Mouse (Mus musculus) left cerebral cortex, postnatal 10 days (tissue): ENCODE results near the gene Pask. TPM values are rescaled to one million over a fixed set of nuclear protein-coding genes. Genes with fewer than 3 reads are reported as not detected.

Experiments
- DNase-seq, 2 experiments: peaks; one replicate each; pipeline ENCODE4 v3.0.0; 2021 to 2022; ENCODE audit warnings: low spot score in 2 of 2, mixed read lengths in 1 of 2; ENCODE audit errors: extremely low spot score in 1 of 2
- intact Hi-C: fragments of 180-260 bp; cut with DNase I; formaldehyde crosslinking; loops from one replicate; pipeline ENCODE4 v1.15.1; 2025
- microRNA-seq: library from miRNA; unstranded; fragments of <30 nt; microRNA quantifications from one replicate; pipeline ENCODE4 v1.2.0, GENCODE M21; 2022
- total RNA-seq, 2 experiments: library from RNA; stranded (reverse); gene quantifications; 2 replicates each; pipeline ENCODE4 v1.2.3; 2021

Pask gene
- total RNA-seq, 2 experiments from 2014 or later, result 6.3 to 7.9 TPM

DNA sequence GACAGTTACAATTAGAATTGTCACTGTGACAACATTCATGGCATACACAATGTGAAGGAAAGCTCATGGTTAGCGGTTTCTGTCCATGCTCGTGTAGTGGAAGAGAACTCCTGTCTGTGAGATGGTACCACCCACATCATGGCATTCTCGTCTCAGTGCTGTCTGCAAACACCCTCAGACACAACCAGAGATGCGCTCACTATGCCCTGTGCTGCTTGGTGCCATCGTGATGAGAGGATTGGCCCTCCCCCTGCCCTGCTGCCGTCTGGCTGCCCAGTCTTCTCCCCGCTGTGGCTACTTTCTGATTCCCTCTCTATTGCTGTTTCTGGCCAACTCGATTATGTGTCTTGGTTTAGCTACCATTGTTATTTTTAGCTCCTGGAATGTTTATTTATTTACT, 51.3 kb downstream of the Pask start:
- DNase-seq, result no peak
- intact Hi-C loops, result no loop called here

DNA sequence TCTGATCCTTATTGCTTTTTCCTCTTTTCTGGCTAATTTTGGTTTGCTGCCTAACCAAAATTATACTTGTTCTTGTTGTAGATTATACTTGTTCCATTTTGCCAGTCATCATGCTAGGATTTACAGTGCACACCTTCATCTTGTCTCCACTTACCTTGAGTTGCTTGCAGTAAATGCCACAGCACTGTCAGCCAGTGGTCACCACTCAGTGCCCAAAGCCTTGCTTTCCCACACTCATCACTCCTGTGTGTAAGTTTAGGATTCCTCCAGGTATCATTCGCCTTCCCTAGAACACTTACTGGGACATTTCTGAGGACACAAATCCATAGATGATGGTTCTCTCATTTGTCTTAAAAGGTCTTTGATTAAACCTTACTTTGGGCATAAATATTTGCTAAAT, 51.7 kb downstream of the Pask start:
- no peak for DNase-seq
- intact Hi-C loops, result no loop called here

DNA sequence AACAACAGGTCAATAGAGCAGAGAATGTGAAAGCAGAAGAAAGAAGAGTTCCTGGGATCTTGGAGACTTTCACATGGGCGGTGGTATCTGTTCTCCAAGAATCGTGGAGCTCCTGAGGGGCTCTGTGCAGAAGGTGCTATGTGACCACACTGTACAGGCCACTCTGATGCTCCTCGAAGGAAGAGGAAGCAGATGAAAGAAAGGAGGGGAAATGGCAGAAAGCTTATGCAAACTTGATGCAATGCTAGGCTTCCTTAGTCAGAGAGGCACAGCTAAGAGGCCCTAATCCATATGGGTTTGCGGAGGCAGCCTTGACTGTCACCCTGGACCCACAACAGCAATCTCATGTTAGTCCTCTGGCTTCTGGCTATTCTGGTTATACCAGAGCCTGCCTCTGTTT, 52.3 kb downstream of the Pask start:
- no peak for DNase-seq
- intact Hi-C loops, result no loop called here

DNA sequence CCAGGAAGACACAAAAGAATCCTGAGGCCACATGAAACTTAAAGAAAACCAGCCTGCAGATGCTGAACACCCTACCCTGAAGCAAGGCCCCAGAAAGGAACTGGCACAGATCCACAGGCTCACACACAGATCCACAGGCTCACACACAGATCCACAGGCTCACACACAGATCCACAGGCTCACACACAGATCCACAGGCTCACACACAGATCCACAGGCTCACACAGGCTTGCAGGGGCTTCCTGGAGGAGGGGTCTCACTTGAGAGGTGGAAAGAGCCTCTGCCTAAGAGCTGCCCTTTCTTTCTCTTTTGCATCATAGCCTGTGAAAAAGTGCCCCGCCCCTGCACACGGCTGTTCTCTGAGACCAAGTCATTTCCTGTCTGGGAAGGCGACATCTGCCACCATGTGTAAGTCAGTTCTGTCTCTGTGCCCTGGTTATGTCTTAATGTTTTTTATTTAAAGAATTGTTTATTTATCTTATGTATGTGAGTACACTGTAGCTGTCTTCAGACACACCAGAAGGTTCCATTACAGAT, 53.5 kb downstream of the Pask start:
- intact Hi-C loops, result no loop called here
- DNase-seq, result no peak

DNA sequence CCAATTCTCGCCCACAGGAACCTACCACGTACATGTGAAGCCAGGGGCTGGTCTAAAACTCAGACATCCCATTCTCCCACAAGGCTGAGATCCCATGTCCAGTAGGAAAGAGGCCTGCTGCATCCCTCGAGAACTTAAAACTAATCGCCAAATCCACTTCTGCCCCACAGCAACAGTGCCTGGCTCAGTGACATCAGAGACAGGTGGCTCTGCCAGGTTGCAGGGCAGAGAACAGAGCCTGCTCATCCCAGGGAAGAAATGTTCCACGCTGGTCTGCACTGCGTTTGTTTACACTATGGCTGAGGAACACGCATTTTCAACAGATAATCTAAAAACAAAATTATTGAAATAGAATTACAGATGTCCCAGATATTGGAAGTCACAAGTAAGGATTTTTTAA, 66.2 kb downstream of the Pask start:
- DNase-seq, result no peak
- intact Hi-C loops, result no loop called here

DNA sequence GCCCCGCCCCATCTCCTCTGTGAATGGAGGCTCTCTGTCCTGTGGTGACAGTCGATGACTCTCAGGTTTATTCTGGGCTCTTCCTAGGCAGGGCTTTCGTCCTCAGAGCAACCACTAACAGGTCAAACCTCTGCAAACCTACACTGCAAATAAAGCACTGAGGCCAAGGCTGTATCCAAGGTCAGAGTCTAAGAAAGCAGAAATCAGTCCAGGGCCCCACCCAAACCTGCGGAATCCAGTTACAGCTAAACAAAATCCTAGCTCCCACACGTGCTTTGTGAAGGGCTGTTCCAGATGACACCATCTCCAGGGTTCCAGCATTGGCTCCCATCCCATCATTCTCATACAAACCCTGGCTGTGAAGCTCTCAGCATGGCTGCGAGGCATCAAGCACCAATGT, 67.7 kb downstream of the Pask start:
- DNase-seq, result no peak
- intact Hi-C loops, result no loop called here

DNA sequence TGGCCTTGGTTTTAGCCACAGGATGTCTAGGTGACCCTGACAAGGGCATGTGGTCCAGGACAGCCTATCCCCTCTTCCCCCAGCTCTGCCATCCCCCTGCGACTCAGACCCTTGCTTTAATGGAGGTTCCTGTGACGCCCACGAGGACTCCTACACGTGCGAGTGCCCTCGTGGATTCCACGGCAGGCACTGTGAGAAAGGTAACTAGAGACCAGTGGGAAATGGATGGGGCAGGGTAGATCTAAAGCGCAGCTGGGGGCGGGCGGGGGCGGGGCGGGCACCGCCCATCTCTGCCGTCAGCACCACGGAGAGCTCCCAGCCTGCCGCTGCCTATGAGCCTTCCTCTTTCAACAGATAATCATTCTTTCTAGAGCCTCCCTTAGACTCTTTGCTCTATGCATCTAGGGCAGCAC, 70.9 kb downstream of the Pask start:
- no peak for DNase-seq
- intact Hi-C loops, result no loop called here

DNA sequence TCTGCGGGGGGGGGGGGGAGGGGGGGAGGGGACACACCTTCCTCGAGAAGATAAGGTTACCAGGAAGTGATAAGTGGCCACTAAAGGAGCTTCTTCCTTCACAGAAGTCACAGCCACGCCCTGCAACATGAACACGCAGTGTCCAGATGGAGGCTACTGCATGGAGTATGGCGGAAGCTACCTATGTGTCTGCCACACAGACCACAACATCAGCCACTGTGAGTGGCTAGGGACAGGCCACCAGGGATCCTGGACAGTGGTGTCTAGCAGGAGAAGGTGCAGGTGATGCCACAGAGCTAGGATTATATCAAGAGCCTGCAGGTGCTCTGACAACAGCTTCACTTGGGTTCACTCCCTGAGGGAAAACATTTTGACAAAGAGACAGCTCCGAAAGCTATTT, 71.5 kb downstream of the Pask start:
- DNase-seq, result no peak
- intact Hi-C loops, result no loop called here

DNA sequence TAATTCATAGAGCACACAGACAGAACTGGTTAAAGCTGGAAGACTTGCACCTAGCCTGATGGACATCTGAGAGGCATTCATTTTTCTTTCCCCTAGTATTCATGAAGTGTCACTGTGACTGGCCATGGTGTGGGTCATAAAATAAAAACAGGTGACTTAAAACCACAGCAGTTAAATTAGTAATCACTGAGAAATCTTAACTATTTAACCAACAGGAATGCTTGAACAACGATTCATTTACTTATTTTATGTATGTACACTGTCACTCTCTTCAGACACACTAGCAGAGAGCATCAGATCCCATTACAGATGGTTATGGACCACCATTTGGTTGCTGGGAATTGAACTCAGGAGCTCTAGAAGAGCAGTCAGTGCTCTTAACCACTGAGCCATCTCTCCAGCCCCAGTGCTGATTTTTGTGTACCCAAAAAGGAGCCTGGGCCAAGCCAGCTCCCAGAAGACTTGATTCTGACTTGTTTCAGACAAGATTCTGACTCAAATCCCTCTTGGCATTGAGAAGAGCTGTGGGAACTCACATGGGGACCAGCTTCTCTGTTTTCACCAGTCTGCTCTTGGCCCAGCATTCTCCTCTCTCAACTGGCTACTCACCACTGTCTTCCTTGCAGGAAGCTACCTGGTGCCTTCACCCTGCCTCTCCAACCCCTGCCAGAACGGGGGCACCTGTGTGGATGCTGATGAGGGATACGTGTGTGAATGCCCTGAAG, 72.6 kb downstream of the Pask start:
- intact Hi-C loops, result no loop called here
- DNase-seq, result no peak

DNA sequence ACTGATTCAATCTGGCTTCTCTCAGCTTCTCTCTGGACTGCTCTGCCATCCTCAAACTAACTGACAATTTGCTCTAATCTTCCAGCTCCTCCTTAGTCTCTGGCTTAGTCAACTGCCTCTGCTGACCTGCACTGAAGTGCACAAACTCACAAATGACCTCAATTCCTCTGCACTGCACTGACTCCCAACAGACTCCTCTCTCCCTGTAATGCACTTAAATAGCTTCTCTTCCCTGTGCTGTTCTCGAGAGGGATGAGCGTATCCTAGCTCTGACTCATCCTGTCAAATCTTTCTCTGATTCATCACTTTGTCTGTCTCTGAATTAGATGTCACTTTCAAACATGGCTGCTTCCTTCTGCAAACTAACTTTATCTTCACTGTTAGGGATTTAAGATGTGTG, 75.0 kb downstream of the Pask start:
- no peak for DNase-seq
- intact Hi-C loops, result no loop called here

DNA sequence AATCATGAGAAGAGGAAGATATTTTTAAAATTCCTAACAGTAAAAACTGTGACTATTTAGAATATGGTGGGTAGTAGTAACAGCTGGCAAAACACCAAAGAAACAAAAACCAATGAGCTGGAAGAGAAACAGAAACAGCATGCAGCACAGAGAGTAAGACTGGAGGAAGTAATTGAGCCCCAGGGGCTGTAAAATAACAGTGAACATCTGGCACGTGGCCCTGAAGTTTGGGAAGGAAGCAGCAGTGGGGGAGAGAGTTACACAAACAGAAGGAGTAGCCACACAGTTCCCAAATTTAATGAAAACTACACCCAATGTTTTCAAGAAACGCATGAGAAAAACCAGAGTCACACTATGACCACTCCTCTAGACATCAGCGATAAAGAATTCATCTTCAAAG, 76.1 kb downstream of the Pask start:
- DNase-seq, result no peak
- intact Hi-C loops, result no loop called here

Small RNAs within 50 kb of the gene (microRNA-seq; reads per million reads assigned to microRNA genes)
- gene Mir6345 (not detected), gene Mir6901 (not detected), gene Mir6902 (not detected)

Other genes with a start within 250 kb of the Pask start
- 100 to 1,000 TPM; 908 to 919 TPM for gene Kif1a, start 241.5 kb downstream of the Pask start, total RNA-seq
- gene Agxt, start 208.2 kb downstream of the Pask start, total RNA-seq, result not detected
- not detected for gene 2310007B03Rik, start 182.5 kb downstream of the Pask start, total RNA-seq
- under 1 TPM; 0.16 to 0.17 TPM for gene Crocc2, start 174.8 kb downstream of the Pask start, total RNA-seq
- 1 to 10 TPM; 6.5 to 7.2 TPM for gene Sned1, start 107.6 kb downstream of the Pask start, total RNA-seq
- 10 to 100 TPM; 18.9 to 20.0 TPM for gene Mterf4, start 37.6 kb downstream of the Pask start, total RNA-seq
- gene Ppp1r7, start 628 bp downstream of the Pask start, total RNA-seq, result 10 to 100 TPM; 89.0 to 98.1 TPM
- under 1 TPM; 0.16 to 0.49 TPM for gene Ano7, start 30.4 kb upstream of the Pask start, total RNA-seq
- 100 to 1,000 TPM; 146 to 151 TPM for gene Hdlbp, start 135.3 kb upstream of the Pask start, total RNA-seq
- gene Farp2, start 168.6 kb upstream of the Pask start, total RNA-seq, result 10 to 100 TPM in 1 of 2 experiments, 1 to 10 TPM in 1; 9.4 to 10.8 TPM